Mouse (Mus musculus): ENCODE data around the gene Tnni3k. TPM values are rescaled to one million over a fixed set of nuclear protein-coding genes. Genes with fewer than 3 reads are reported as not detected.

Tnni3k gene
- polyA plus RNA-seq, 1 experiment from 2014 or later = 0.08 TPM

DNA sequence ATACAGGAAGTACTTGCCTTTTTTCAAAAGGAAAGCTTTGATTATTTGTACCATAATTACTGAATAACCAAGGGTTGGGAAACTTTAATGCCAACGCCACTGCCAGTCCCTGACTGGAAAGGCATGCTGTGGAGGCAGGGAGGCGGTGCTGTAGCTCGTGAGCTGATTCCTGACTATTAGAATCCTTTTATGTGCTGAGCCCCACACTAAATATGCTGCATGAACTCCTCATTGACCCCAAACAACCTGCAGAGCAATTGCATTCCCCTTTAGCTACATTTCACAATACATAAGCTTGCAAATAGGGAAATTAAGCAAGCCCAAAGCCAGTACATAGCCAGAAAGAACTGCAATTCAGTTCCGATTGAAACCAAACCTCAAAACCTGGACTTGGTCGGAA is 313.7 kb downstream of the Tnni3k start:
- no peak overlapping the region for H3K4me2 ChIP-seq (replicated peaks; ENCODE audit: low read depth)
- H3K36me3 ChIP-seq (ENCODE audit: control insufficient read depth, insufficient read depth) = no peaks in the 10 kb centered on the region
- TF ChIP-seq CTCF (IDR thresholded peaks at IDR 0.05; ENCODE audit: low read depth) = no peak
- H3K27ac ChIP-seq (ENCODE audit: low read depth, low read length) = no peak overlapping the region
- H3K27me3 ChIP-seq (replicated peaks; ENCODE audit: control insufficient read depth, insufficient read depth, low read length) = no peaks in the 10 kb centered on the region
- no peak for ATAC-seq
- H3K9me3 ChIP-seq (ENCODE audit: control insufficient read depth) = no peaks in the 10 kb centered on the region
- no peaks in the 10 kb centered on the region for H3K4me1 ChIP-seq (replicated peaks; ENCODE audit: control insufficient read depth, insufficient read depth, low read length)
- H3K4me3 ChIP-seq (ENCODE audit: low read depth, low read length) = no peak overlapping the region
- 66% methylated on average over 5 of the region's 5 CpGs for WGBS
- no peak overlapping the region for H3K9ac ChIP-seq (ENCODE audit: low read depth, low read length)

Other genes with a start within 250 kb of the Tnni3k start
- 15.2 and 17.0 TPM in 2 replicates for gene Fpgt, start 38.0 kb upstream of the Tnni3k start, polyA plus RNA-seq (2015; fragmentation: Nextera tagmentation; extraction: Ambion mirVana)
- gene Lrriq3, start 38.0 kb upstream of the Tnni3k start, polyA plus RNA-seq (2015; fragmentation: Nextera tagmentation; extraction: Ambion mirVana) = 1.2 and 1.5 TPM in 2 replicates